Mouse (Mus musculus): ENCODE results near the gene Ppfibp2.

Gene Ppfibp2

GRCm38 (mm10) chr7:107757308-107758151, 162.5 kb downstream of the Ppfibp2 start, which contains the start of gene Cyb5r2:
TSS of gene Cyb5r2 (minus strand) at chr7:107758032.
- peak; percentile 47 for DNase-seq (ENCODE audit: extremely low spot score)

- no peak for DNase-seq (ENCODE audit: extremely low spot score)
These were observed 175.8 kb downstream of the Ppfibp2 start for GRCm38 (mm10) chr7:107770812-107771211.

GRCm38 (mm10) chr7:107778216-107778615, 183.2 kb downstream of the Ppfibp2 start:
- no peak for DNase-seq (ENCODE audit: extremely low spot score)

GRCm38 (mm10) chr7:107779611-107780010, 184.6 kb downstream of the Ppfibp2 start:
- no peak for DNase-seq (ENCODE audit: extremely low spot score)

- peak; percentile 10 for DNase-seq (ENCODE audit: extremely low spot score)
These were observed 193.1 kb downstream of the Ppfibp2 start for GRCm38 (mm10) chr7:107787977-107788620.

- no peak for DNase-seq (ENCODE audit: extremely low spot score)
These were observed 201.5 kb downstream of the Ppfibp2 start for GRCm38 (mm10) chr7:107796500-107796899.
